Mouse (Mus musculus): Measurements from ENCODE around the gene Exoc4. TPM values are rescaled to one million over a fixed set of nuclear protein-coding genes. Genes with fewer than 3 reads are reported as not detected.

Gene Exoc4
- total RNA-seq (2021) = 10 to 100 TPM; 49.7 TPM

GRCm38 (mm10) chr6:33248894-33249758, at the start of gene Exoc4:
TSS of gene Exoc4 (plus strand) at chr6:33249085.
- intact Hi-C loops (cut with DNase I) = no loop called here
- peak; percentile 98 for DNase-seq

- DNase-seq = no peak
- intact Hi-C loops (cut with DNase I) = no loop called here
Measured at GRCm38 (mm10) chr6:33218780-33219179, 30.1 kb upstream of the Exoc4 start.

DNA sequence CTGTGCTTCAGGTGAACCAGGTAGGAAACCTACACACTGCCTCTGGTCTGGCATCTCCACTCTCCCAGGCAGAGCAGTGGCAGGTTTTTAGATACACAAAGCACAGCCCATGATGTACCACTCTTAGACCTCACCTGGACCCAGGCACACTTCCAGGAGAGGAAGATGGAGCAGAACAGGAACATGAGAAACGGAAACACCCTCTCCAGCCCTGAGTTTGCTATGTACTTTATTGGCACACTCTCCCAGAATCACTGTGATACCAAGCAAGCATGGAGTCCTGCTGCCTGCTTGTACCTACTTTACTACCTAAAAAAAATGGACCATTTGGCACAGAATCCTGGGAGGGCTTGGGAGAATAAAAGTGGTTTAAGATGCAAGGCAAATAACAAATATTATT, 22.2 kb upstream of the Exoc4 start:
- intact Hi-C loops (cut with DNase I) = no loop called here
- DNase-seq = no peak

- DNase-seq = no peak
- intact Hi-C loops (cut with DNase I) = no loop called here
Measured at GRCm38 (mm10) chr6:33227371-33227770, 21.5 kb upstream of the Exoc4 start.

GRCm38 (mm10) chr6:33241250-33241649, 7.6 kb upstream of the Exoc4 start:
- intact Hi-C loops (cut with DNase I) = no loop called here
- DNase-seq = no peak

DNA sequence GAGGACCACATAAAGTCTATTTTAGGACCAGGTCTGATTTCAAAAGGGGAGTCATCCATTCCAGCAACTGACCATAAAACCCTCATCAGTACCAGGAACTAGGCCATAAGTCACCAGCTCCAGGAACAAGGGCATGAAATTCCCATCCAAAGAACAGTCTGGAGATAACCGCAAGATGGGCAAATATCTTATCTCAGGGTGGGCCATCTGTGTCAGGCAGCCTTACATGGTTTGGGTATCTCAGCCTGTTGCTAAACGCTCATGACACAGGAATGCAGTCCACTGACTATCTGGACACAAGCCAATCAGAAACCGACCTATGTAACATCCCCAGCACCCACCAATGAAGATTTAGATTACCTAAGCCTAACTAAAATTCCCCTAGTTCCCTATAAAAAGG, 4.3 kb upstream of the Exoc4 start:
- intact Hi-C loops (cut with DNase I) = no loop called here

GRCm38 (mm10) chr6:33247146-33247545, 1.7 kb upstream of the Exoc4 start:
- no peak for DNase-seq
- intact Hi-C loops (cut with DNase I) = no loop called here

More for the DNA sequence above, 4.3 kb upstream of the Exoc4 start:
- DNase-seq = no peak

DNA sequence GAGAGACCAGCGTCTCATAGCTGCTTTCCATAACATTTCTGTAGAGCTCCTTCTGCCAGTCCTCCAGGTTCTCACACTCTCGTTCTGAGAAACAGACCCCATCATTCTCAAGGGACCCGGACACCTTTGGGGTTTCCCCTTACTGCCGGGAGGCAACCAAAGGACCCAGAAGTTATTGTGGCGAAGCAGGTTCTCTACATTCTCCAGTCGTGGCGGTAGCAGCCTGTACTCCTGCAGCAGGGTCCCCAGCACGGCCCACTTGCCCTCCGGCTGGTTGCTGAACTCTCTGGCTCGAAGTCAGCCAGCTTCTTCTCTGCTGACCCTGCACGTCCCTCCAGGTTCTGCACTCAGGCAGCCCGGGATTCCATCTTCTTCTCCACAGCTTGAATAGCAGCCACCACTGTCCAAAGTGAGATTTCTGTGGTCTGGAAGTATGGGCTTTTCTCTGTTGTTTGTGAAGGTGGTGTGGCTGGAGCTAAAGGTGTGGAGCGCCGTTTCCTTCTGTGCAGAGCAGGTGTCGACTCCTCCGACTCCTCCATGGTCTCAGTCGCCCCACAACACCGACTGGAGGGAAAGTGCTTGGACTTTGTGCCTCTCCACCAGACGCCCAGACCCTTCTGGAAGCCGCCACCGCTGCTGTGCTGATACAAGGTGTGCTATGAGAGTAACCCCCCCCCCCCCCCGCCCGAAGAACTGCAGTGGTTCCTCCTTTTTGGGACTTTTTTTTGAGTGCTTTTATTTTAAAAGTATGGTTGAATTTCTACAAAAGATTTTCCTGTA, 1.1 kb upstream of the Exoc4 start:
- intact Hi-C loops (cut with DNase I) = no loop called here

DNA sequence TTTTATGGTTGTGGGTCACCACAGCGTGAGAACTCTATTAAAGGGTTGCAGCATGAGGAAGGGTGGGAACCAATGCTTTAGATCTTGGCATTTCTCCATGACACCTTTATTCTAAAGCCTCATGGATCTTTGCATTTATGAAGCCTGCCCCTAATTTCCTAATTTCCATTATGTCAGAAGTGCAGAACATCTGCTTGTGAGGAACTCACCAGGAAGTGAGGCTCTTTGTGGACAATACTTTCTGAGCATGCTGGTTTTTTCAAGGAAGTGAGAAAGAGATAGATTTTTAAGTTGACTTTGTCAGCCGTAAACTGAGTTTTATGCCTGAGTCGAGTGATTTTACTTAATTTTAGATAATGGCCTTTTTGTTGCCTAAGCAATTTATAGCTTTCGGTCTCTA, 7.8 kb downstream of the Exoc4 start:
- intact Hi-C loops (cut with DNase I) = no loop called here
- DNase-seq = no peak

More for the DNA sequence above, 1.1 kb upstream of the Exoc4 start:
- no peak for DNase-seq

DNA sequence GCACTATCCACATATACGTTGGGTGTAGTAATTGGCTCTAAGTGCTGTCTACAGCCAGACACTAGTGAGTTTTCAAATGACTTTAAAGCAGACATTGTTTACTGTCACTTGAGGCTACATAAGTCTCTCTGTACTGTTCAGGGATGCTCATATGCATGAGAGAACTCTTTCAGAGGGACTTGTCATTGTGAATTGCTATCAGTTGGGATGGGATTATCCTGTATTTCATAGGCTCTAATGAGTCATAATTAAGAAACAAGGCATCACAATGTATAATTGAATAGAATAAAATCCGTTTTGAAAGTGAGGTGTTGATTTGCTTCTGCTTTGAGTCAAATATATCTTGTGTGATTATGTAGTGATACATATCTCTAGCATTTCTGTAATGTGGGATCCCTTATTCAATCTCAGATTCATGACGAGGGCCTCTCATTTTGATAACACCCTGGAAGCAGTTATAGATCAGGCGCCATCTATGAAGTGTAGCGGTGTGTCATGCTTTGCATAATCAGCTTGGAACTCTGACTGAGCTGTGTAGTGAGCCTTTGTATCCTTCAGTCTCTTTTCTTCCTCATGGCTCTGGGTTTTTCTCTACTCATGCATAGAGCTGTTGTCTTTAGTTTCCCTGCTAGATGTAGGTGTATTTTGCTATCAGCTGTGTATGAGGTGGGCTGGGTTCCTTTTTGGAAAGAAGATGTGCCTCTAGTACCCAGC, 8.3 kb downstream of the Exoc4 start:
- intact Hi-C loops (cut with DNase I) = no loop called here

GRCm38 (mm10) chr6:33259926-33260325, 11.0 kb downstream of the Exoc4 start:
- intact Hi-C loops (cut with DNase I) = no loop called here
- no peak for DNase-seq

More for the DNA sequence above, 8.3 kb downstream of the Exoc4 start:
- no peak for DNase-seq

DNA sequence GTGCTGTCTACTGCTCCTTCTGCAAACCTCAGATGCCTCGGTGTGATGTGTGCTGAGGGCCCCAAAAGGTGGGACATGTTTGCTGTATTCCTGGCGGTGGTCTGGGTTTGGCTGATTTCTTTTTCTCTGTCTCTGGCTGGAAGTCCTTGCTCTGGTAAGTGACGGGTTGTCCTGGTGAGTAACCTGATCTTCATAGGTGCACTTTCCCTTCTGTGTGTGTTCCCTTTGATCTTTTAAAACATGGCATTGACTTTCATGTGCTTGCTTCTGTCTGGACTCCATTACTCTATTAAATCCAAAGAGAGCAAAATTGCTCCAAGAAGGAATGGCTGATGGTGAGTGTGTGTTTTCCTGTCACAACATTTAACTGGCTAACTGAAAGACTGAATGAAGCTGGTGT, 12.7 kb downstream of the Exoc4 start:
- intact Hi-C loops (cut with DNase I) = no loop called here
- DNase-seq = no peak

GRCm38 (mm10) chr6:33263950-33264349, 15.1 kb downstream of the Exoc4 start:
- intact Hi-C loops (cut with DNase I) = no loop called here
- DNase-seq = no peak

DNA sequence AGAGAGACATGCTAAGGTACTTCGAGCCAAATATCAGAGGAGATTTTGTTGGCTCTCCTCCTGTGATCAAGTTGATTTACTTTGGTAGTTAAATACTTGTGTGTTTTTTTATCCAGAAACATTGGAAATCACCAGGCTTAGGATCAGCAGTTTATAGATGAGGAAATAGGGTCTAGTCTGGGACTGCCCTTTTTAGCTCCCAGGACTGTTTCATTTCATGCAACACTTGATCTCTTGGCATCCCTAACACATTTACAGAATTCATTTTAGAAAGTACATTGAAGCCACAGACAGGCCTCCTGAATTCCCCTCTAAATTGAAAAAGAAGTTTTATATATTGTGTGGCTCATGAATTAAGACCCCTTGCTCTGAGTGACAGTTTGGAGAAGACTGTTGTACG, 15.5 kb downstream of the Exoc4 start:
- intact Hi-C loops (cut with DNase I) = no loop called here
- no peak for DNase-seq

DNA sequence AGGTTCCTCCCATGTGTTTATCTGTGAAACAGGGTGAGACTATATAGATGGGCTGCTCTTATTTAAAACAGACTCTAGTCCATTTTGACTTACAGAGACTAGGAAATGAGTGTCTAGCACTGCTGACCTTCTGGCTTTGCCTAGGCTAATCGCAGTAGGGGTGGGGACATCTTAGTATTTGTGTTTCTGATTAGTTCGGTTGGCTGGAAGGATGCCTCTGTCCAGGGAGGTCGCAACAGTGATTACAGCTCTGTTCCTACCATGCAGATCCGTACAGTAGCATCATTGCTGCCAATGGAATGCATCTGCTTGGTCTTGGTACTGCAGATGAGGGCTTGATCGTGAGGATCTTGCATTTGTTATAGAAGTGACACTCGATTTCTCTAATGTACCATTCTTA, 18.7 kb downstream of the Exoc4 start:
- DNase-seq = no peak
- intact Hi-C loops (cut with DNase I) = no loop called here

DNA sequence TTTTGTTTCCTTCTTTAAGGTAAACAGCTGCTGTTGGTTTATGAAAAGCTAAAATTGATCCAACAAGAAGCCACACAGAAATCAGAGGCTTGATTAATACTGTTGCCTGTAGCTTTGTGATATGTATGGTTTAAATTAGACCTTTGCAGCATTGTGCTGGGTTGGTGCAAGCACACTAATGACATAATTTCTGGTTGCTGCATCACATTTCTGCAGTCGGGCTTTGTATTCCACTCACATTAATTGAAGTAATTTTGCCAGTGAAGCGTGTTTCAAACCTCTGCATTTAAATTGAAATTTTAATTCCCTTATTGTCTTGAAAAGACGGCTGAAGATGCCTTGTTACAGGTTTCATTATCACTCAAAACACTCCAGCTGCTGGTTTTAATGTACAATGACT, 34.6 kb downstream of the Exoc4 start:
- intact Hi-C loops (cut with DNase I) = no loop called here
- DNase-seq = no peak

GRCm38 (mm10) chr6:33283936-33284335, 35.1 kb downstream of the Exoc4 start:
- no peak for DNase-seq
- intact Hi-C loops (cut with DNase I) = no loop called here

GRCm38 (mm10) chr6:33286376-33286775, 37.5 kb downstream of the Exoc4 start:
- intact Hi-C loops (cut with DNase I) = no loop called here
- DNase-seq = no peak

GRCm38 (mm10) chr6:33294626-33295025, 45.7 kb downstream of the Exoc4 start:
- DNase-seq = peak; percentile 41 to 44
- intact Hi-C loops (cut with DNase I) = no loop called here

GRCm38 (mm10) chr6:33297566-33297965, 48.7 kb downstream of the Exoc4 start:
- DNase-seq = no peak
- intact Hi-C loops (cut with DNase I) = loop anchor here (2.0 kb wide), 1 partner anchor 631 kb away; no protein-coding TSS in a partner anchor

- intact Hi-C loops (cut with DNase I) = no loop called here
Measured at GRCm38 (mm10) chr6:33298768-33299167, 49.9 kb downstream of the Exoc4 start.

More at GRCm38 (mm10) chr6:33298768-33299167, 49.9 kb downstream of the Exoc4 start:
- no peak for DNase-seq

All from heart, postnatal 10 days (tissue).